Mouse (Mus musculus): ENCODE measurements around the gene Pros1. TPM values are rescaled to one million over a fixed set of nuclear protein-coding genes. Genes with fewer than 3 reads are reported as not detected.
A peak's percentile ranks its signal among the peaks of the same experiment; 100 is the strongest.

Pros1 gene
- polyA plus RNA-seq, 1 experiment from 2014 or later = 26.1 TPM

- H3K9ac ChIP-seq (replicated peaks; ENCODE audit: low read length) = no peak overlapping the region
- DNase-seq (ENCODE audit: low spot score) (peak; percentile 43), ATAC-seq (replicated peaks; ENCODE audit: insufficient number of reproducible peaks, low FRiP score, low TSS enrichment, low read depth) (no peak)
- H3K4me1 ChIP-seq (ENCODE audit: control insufficient read depth, insufficient read depth, low read length) = no peaks in the 10 kb centered on the region
- WGBS = 81% methylated on average over 1 of the region's 1 CpGs
- H3K27me3 ChIP-seq (ENCODE audit: control insufficient read depth, insufficient read depth, low read length) = no peaks in the 10 kb centered on the region
- no peaks in the 10 kb centered on the region for H3K9me3 ChIP-seq (replicated peaks; ENCODE audit: control insufficient read depth, low read length)
- H3K27ac ChIP-seq (replicated peaks; ENCODE audit: low read depth, low read length) = no peak overlapping the region
- no peak overlapping the region for H3K4me2 ChIP-seq (ENCODE audit: low read depth, low read length)
- H3K36me3 ChIP-seq (replicated peaks; ENCODE audit: control insufficient read depth, insufficient read depth, low read depth, low read length) = no peaks in the 10 kb centered on the region
- no peak overlapping the region for H3K4me3 ChIP-seq (ENCODE audit: low read depth, low read length)
Measured at GRCm38 (mm10) chr16:62974926-62975325, 120.8 kb downstream of the Pros1 start.

Small RNAs within 50 kb of the gene (microRNA-seq; reads per million reads assigned to microRNA genes)
- gene Gm25986 (ENCODE audit: borderline number of aligned reads) = not detected

Other genes with a start within 250 kb of the Pros1 start
- 5.8 and 8.8 TPM in 2 replicates for gene Nsun3, start 67.5 kb upstream of the Pros1 start, polyA plus RNA-seq (2014; fragmentation: Nextera tagmentation; extraction: Ambion mirVana)
- gene Stx19, start 39.6 kb upstream of the Pros1 start, polyA plus RNA-seq (2014; fragmentation: Nextera tagmentation; extraction: Ambion mirVana) = 0.31 and 0.40 TPM in 2 replicates
- gene Arl13b, start 7.3 kb upstream of the Pros1 start, polyA plus RNA-seq (2014; fragmentation: Nextera tagmentation; extraction: Ambion mirVana) = 19.9 and 22.6 TPM in 2 replicates

Data from embryonic facial prominence, embryonic 11.5 days (tissue).